Mouse (Mus musculus) liver, embryonic 11.5 days (tissue): ENCODE measurements around the gene Icam5. TPM values are rescaled to one million over a fixed set of nuclear protein-coding genes. Genes with fewer than 3 reads are reported as not detected.

Experiments
- ATAC-seq: fragments of 200-750 bp; cut with Nextera tagmentation; replicated peaks from 2 replicates; pipeline ENCODE4 v1.8.0; 2017; ENCODE audit warnings: moderate number of reproducible peaks, mild to moderate bottlenecking, moderate TSS enrichment, moderate library complexity; ENCODE audit not compliant: low FRiP score
- DNase-seq: peaks from one replicate; pipeline ENCODE4 v3.0.0-alpha.2; 2017; ENCODE audit warnings: low spot score
- H3K27ac ChIP-seq: fragments of 300-500 bp; sonication (generic); 2 replicates; pipeline ENCODE4 v1.5.1; 2014; ENCODE audit warnings: mild to moderate bottlenecking, low read depth, low read length, control low read depth
- H3K27me3 ChIP-seq: fragments of 300-500 bp; sonication (generic); replicated peaks from 2 replicates; pipeline ENCODE4 v1.6.1; 2014; ENCODE audit warnings: low read length, mixed read lengths; ENCODE audit not compliant: control insufficient read depth, insufficient read depth
- H3K36me3 ChIP-seq: fragments of 300-500 bp; sonication (generic); 2 replicates; pipeline ENCODE4 v1.6.1; 2014; ENCODE audit warnings: mild to moderate bottlenecking, low read length, moderate library complexity, mixed read lengths; ENCODE audit not compliant: control insufficient read depth, insufficient read depth
- H3K4me1 ChIP-seq: fragments of 300-500 bp; sonication (generic); replicated peaks from 2 replicates; pipeline ENCODE4 v1.6.1; 2014; ENCODE audit warnings: low read length, mixed read lengths; ENCODE audit not compliant: control insufficient read depth, insufficient read depth
- H3K4me2 ChIP-seq: fragments of 300-500 bp; sonication (generic); 2 replicates; pipeline ENCODE4 v1.6.1; 2014; ENCODE audit warnings: mild to moderate bottlenecking, control low read depth, moderate library complexity
- H3K4me3 ChIP-seq: fragments of 300-500 bp; sonication (generic); 2 replicates; pipeline ENCODE4 v1.5.1; 2014; ENCODE audit warnings: low read depth, low read length, control low read depth
- H3K9ac ChIP-seq: fragments of 300-500 bp; sonication (generic); 2 replicates; pipeline ENCODE4 v1.6.1; 2014; ENCODE audit warnings: low read depth, low read length, control low read depth
- H3K9me3 ChIP-seq: fragments of 300-500 bp; sonication (generic); 2 replicates; pipeline ENCODE4 v1.6.1; 2016; ENCODE audit warnings: low read length, inconsistent platforms, mixed read lengths; ENCODE audit not compliant: control insufficient read depth
- WGBS: fragments of 180-500 bp; shearing (Covaris S2); extraction: QIAGEN DNeasy Blood & Tissue Kit; methylation state at CpG from one replicate; pipeline ENCODE4 v1.1.7; 2014; 5-methylcytosine and 5-hydroxymethylcytosine counted together
- polyA plus RNA-seq: library from polyadenylated mRNA; unstranded; fragments of >200 nt; fragmentation: Nextera tagmentation; extraction: Ambion mirVana; gene quantifications from 2 replicates; pipeline ENCODE4 v1.2.1, GENCODE M21; 2014

Icam5 gene
- polyA plus RNA-seq, 1 experiment from 2014 or later: 0.37 TPM

- DNase-seq (no peak), ATAC-seq (no peak)
- H3K9ac ChIP-seq: no peak overlapping the region
- no peaks in the 10 kb centered on the region for H3K9me3 ChIP-seq
- peaks cover 9% of the 10 kb centered on the region for H3K4me1 ChIP-seq
- H3K36me3 ChIP-seq: no peaks in the 10 kb centered on the region
- no peak overlapping the region for H3K4me3 ChIP-seq
- H3K4me2 ChIP-seq: no peak overlapping the region
- H3K27me3 ChIP-seq: no peaks in the 10 kb centered on the region
- no peak overlapping the region for H3K27ac ChIP-seq
- WGBS: 74% methylated on average over 3 of the region's 3 CpGs
These were observed 13.4 kb downstream of the Icam5 start for GRCm38 (mm10) chr9:21045235-21045634.

- 46% methylated on average over 10 of the region's 10 CpGs for WGBS
- ATAC-seq (peak; percentile 82), DNase-seq (no peak)
- no peak overlapping the region for H3K9ac ChIP-seq
- H3K9me3 ChIP-seq: no peaks in the 10 kb centered on the region
- peaks cover 4% of the 10 kb centered on the region; the same call in 1 of the 2 replicates for H3K27me3 ChIP-seq
- H3K27ac ChIP-seq: no peak overlapping the region
- peaks cover 6% of the 10 kb centered on the region for H3K4me1 ChIP-seq
- no peaks in the 10 kb centered on the region for H3K36me3 ChIP-seq
- H3K4me2 ChIP-seq: no peak overlapping the region
- H3K4me3 ChIP-seq: no peak overlapping the region
These were observed 19.7 kb downstream of the Icam5 start for GRCm38 (mm10) chr9:21051578-21051977.

GRCm38 (mm10) chr9:21062928-21063327 is 31.1 kb downstream of the Icam5 start:
- Histone ChIP-seq H3K27ac (no peak overlapping the region), H3K4me1 (no peaks in the 10 kb centered on the region), H3K36me3 (peaks cover 25% of the 10 kb centered on the region)

GRCm38 (mm10) chr9:21067006-21067684 is 35.3 kb downstream of the Icam5 start, which contains the start of gene Zglp1:
Zglp1 (minus strand) TSS chr9:21067093.
- ATAC-seq: no peak
- H3K9me3 ChIP-seq: no peaks in the 10 kb centered on the region

More at GRCm38 (mm10) chr9:21062928-21063327, 31.1 kb downstream of the Icam5 start:
- H3K27me3 ChIP-seq: no peaks in the 10 kb centered on the region
- H3K4me3 ChIP-seq: no peak overlapping the region
- 80% methylated on average over 2 of the region's 2 CpGs for WGBS
- no peaks in the 10 kb centered on the region for H3K9me3 ChIP-seq
- no peak for ATAC-seq
- H3K4me2 ChIP-seq: no peak overlapping the region
- DNase-seq: no peak
- H3K9ac ChIP-seq: no peak overlapping the region

GRCm38 (mm10) chr9:21072641-21073040 is 40.8 kb downstream of the Icam5 start:
- peak overlapping the region; percentile 65 for H3K4me2 ChIP-seq
- DNase-seq (peak; percentile 50), ATAC-seq (peak; percentile 24)
- peaks cover 10% of the 10 kb centered on the region; the same call in 1 of the 2 replicates for H3K4me1 ChIP-seq
- peak overlapping the region; percentile 93 for H3K9ac ChIP-seq
- H3K36me3 ChIP-seq: peaks cover 38% of the 10 kb centered on the region
- H3K27ac ChIP-seq: peak overlapping the region; percentile 70; the same call in 1 of the 2 replicates
- no peaks in the 10 kb centered on the region for H3K9me3 ChIP-seq
- H3K4me3 ChIP-seq: peak overlapping the region; percentile 85
- 11% methylated on average over 4 of the region's 4 CpGs for WGBS
- H3K27me3 ChIP-seq: no peaks in the 10 kb centered on the region

More at GRCm38 (mm10) chr9:21067006-21067684, 35.3 kb downstream of the Icam5 start, which contains the start of gene Zglp1:
- no peaks in the 10 kb centered on the region for H3K27me3 ChIP-seq
- 83% methylated on average over 27 of the region's 27 CpGs for WGBS
- H3K4me2 ChIP-seq: no peak within 1 kb of the TSS
- no peak within 1 kb of the TSS for H3K27ac ChIP-seq
- peaks cover 5% of the 10 kb centered on the region; the same call in 1 of the 2 replicates for H3K4me1 ChIP-seq
- DNase-seq: no peak
- H3K36me3 ChIP-seq: peaks cover 32% of the 10 kb centered on the region
- no peak within 1 kb of the TSS for H3K4me3 ChIP-seq
- no peak within 1 kb of the TSS for H3K9ac ChIP-seq

- Histone ChIP-seq H3K36me3 (peaks cover 40% of the 10 kb centered on the region), H3K27me3 (no peaks in the 10 kb centered on the region), H3K4me3 (peak within 1 kb of the TSS; percentile 85), H3K9ac (peak within 1 kb of the TSS; percentile 93), H3K4me1 (peaks cover 10% of the 10 kb centered on the region; the same call in 1 of the 2 replicates), H3K9me3 (no peaks in the 10 kb centered on the region), H3K4me2 (peak within 1 kb of the TSS; percentile 65), H3K27ac (peak within 1 kb of the TSS; percentile 70)
- WGBS: 2% methylated on average over 57 of the region's 58 CpGs
- peak; percentile 88 for DNase-seq
- peak; percentile 91 for ATAC-seq
These were observed 41.4 kb downstream of the Icam5 start, which contains the start of the genes Gm49373 and Fdx1l for GRCm38 (mm10) chr9:21073044-21073840. Gm49373 (minus strand) TSS chr9:21073096. Fdx1l (minus strand) TSS chr9:21073614.

- no peaks in the 10 kb centered on the region for H3K27me3 ChIP-seq
- H3K4me3 ChIP-seq: 0 out of 2 replicates have a peak overlapping the region, but pooled peaks have one; percentile 85
- H3K4me1 ChIP-seq: peaks cover 10% of the 10 kb centered on the region; the same call in 1 of the 2 replicates
- H3K36me3 ChIP-seq: peaks cover 48% of the 10 kb centered on the region
- WGBS: 93% methylated on average over 1 of the region's 1 CpGs
- H3K9ac ChIP-seq: no peak overlapping the region
- H3K9me3 ChIP-seq: no peaks in the 10 kb centered on the region
- H3K4me2 ChIP-seq: peak overlapping the region; percentile 65
- ATAC-seq (no peak), DNase-seq (no peak)
- H3K27ac ChIP-seq: peak overlapping the region; percentile 70
These were observed 42.3 kb downstream of the Icam5 start for GRCm38 (mm10) chr9:21074173-21074572.

GRCm38 (mm10) chr9:21075625-21076024 is 43.8 kb downstream of the Icam5 start:
- Histone ChIP-seq H3K27ac (no peak overlapping the region), H3K36me3 (peaks cover 58% of the 10 kb centered on the region), H3K27me3 (no peaks in the 10 kb centered on the region), H3K4me1 (peaks cover 10% of the 10 kb centered on the region; the same call in 1 of the 2 replicates), H3K9ac (no peak overlapping the region), H3K9me3 (no peaks in the 10 kb centered on the region), H3K4me3 (no peak overlapping the region), H3K4me2 (no peak overlapping the region)
- WGBS: 87% methylated on average over 3 of the region's 3 CpGs
- no peak for ATAC-seq
- DNase-seq: no peak
